Mouse (Mus musculus) bone marrow, adult 2 months (tissue): ENCODE measurements around the gene Ocln.

Experiments used
- CTCF ChIP-seq: fragments of 200-500 bp; IDR thresholded peaks from 2 replicates; pipeline ENCODE4 v1.5.1; 2011; ENCODE audit warnings: low read length, control low read depth; ENCODE audit not compliant: control insufficient read depth, insufficient read depth
- POLR2A ChIP-seq: fragments of 200-500 bp; IDR thresholded peaks from 2 replicates; pipeline ENCODE4 v1.6.1; 2011; ENCODE audit warnings: low read depth, mild to moderate bottlenecking, control low read depth, low read length, borderline replicate concordance; ENCODE audit not compliant: control insufficient read depth

GRCm38 (mm10) chr13:100553042-100553437, 522 bp upstream of the Ocln start:
- no peak for TF ChIP-seq CTCF
- no peak for TF ChIP-seq POLR2A
